In genomic region chr10:53087811-53088210, GRCm38 (mm10) we compare ENCODE assay signal across 9 mouse cellular contexts.
A peak's percentile ranks its signal among the peaks of the same experiment; 100 is the strongest.
DNase-seq lines count a peak whose midpoint lies in the region; ATAC-seq and TF ChIP-seq lines count a peak whose summit lies in the region.
"Had no signal": no experiment of that assay in that cellular context is flagged by ENCODE, and none has a peak within 500 bp of the region (broad histone marks: within the 10 kb centered on the region; RNA-seq: fewer than 3 reads in every experiment).

No protein-coding gene starts in this region.

- ATAC-seq in hindbrain, postnatal 0 days = no peak
- no peak for ATAC-seq in hindbrain, embryonic 12.5 days (ENCODE audit: low FRiP score)
- no peak for ATAC-seq in midbrain, postnatal 0 days (ENCODE audit: low FRiP score)
- ATAC-seq in monocyte, adult 5-6 weeks (replicated peaks; ENCODE audit: insufficient number of reproducible peaks, low FRiP score, low TSS enrichment, poor library complexity, severe bottlenecking) = no peak

- peak; percentile 60 for TF ChIP-seq CTCF in hindbrain, postnatal 0 days (IDR thresholded peaks at IDR 0.05; ENCODE audit: low read depth)
- TF ChIP-seq CTCF in midbrain, postnatal 0 days (IDR thresholded peaks at IDR 0.05) = peak; percentile 61

- no peak overlapping the region for H3K4me3 ChIP-seq in hindbrain, postnatal 0 days (ENCODE audit: low read length)
- no peak overlapping the region for H3K4me3 ChIP-seq in hindbrain, embryonic 12.5 days
- no peak overlapping the region for H3K4me3 ChIP-seq in midbrain, postnatal 0 days (ENCODE audit: low read depth, low read length)
- H3K4me3 ChIP-seq in midbrain, embryonic 10.5 days = no peak overlapping the region
- H3K4me3 ChIP-seq: hindbrain, embryonic 15.5 days had no signal

- no peaks in the 10 kb centered on the region for H3K27me3 ChIP-seq in hindbrain, postnatal 0 days (ENCODE audit: insufficient read depth, low read length)
- no peaks in the 10 kb centered on the region for H3K27me3 ChIP-seq in hindbrain, embryonic 12.5 days
- H3K27me3 ChIP-seq in midbrain, postnatal 0 days (ENCODE audit: insufficient read depth, low read length) = no peaks in the 10 kb centered on the region
- H3K27me3 ChIP-seq in midbrain, embryonic 10.5 days (ENCODE audit: low read depth, poor library complexity, severe bottlenecking) = no peaks in the 10 kb centered on the region
- H3K27me3 ChIP-seq: hindbrain, embryonic 15.5 days had no signal

- H3K4me1 ChIP-seq in hindbrain, postnatal 0 days (ENCODE audit: insufficient read depth, low read length) = no peaks in the 10 kb centered on the region
- no peaks in the 10 kb centered on the region for H3K4me1 ChIP-seq in hindbrain, embryonic 12.5 days
- no peaks in the 10 kb centered on the region for H3K4me1 ChIP-seq in midbrain, postnatal 0 days (ENCODE audit: insufficient read depth, low read length)
- H3K4me1 ChIP-seq in midbrain, embryonic 10.5 days = no peaks in the 10 kb centered on the region
- H3K4me1 ChIP-seq: hindbrain, embryonic 15.5 days had no signal

- peak; percentile 46 for DNase-seq in hindbrain, postnatal 0 days (ENCODE audit: low spot score)
- DNase-seq in midbrain, postnatal 0 days (ENCODE audit: low spot score) = peak; percentile 23
- DNase-seq in midbrain, embryonic 10.5 days (ENCODE audit: low spot score) = no peak
- peak; percentile 5 for DNase-seq in embryo, embryonic 11.5 days (ENCODE audit: low read depth, low spot score)
- DNase-seq in ovary, postnatal 10 days (ENCODE audit: low spot score) = no peak
- DNase-seq: cerebellum, adult 18-20 months had no signal

- no peaks in the 10 kb centered on the region for H3K9me3 ChIP-seq in hindbrain, postnatal 0 days (ENCODE audit: low read length)
- no peaks in the 10 kb centered on the region for H3K9me3 ChIP-seq in hindbrain, embryonic 12.5 days (replicated peaks)
- H3K9me3 ChIP-seq in midbrain, postnatal 0 days (ENCODE audit: low read length) = no peaks in the 10 kb centered on the region
- H3K9me3 ChIP-seq in midbrain, embryonic 10.5 days (replicated peaks) = no peaks in the 10 kb centered on the region
- H3K9me3 ChIP-seq: hindbrain, embryonic 15.5 days had no signal

- H3K27ac ChIP-seq in hindbrain, postnatal 0 days = no peak overlapping the region
- H3K27ac ChIP-seq in hindbrain, embryonic 12.5 days = no peak overlapping the region
- no peak overlapping the region for H3K27ac ChIP-seq in midbrain, postnatal 0 days (ENCODE audit: low read depth, low read length)
- H3K27ac ChIP-seq in midbrain, embryonic 10.5 days (replicated peaks) = no peak overlapping the region
- H3K27ac ChIP-seq: hindbrain, embryonic 15.5 days had no signal

- H3K9ac ChIP-seq in hindbrain, postnatal 0 days (replicated peaks; ENCODE audit: low read length) = no peak overlapping the region
- no peak overlapping the region for H3K9ac ChIP-seq in hindbrain, embryonic 12.5 days
- H3K9ac ChIP-seq in midbrain, postnatal 0 days (replicated peaks; ENCODE audit: low read length, poor library complexity, severe bottlenecking) = no peak overlapping the region
- H3K9ac ChIP-seq: hindbrain, embryonic 15.5 days had no signal

- H3K36me3 ChIP-seq in hindbrain, postnatal 0 days (ENCODE audit: insufficient read depth, low read length) = no peaks in the 10 kb centered on the region; the same call in 1 of the 2 replicates
- no peaks in the 10 kb centered on the region for H3K36me3 ChIP-seq in hindbrain, embryonic 12.5 days
- no peaks in the 10 kb centered on the region for H3K36me3 ChIP-seq in midbrain, postnatal 0 days (ENCODE audit: insufficient read depth, low read length)
- H3K36me3 ChIP-seq in midbrain, embryonic 10.5 days = no peaks in the 10 kb centered on the region

- WGBS in hindbrain, postnatal 0 days = 78% methylated on average over 1 of the region's 1 CpGs
- 85% methylated on average over 1 of the region's 1 CpGs for WGBS in hindbrain, embryonic 12.5 days
- WGBS in midbrain, postnatal 0 days = 91% methylated on average over 1 of the region's 1 CpGs
- 81% methylated on average over 1 of the region's 1 CpGs for WGBS in midbrain, embryonic 10.5 days

- H3K4me2 ChIP-seq in hindbrain, postnatal 0 days (ENCODE audit: low read depth, low read length) = no peak overlapping the region
- H3K4me2 ChIP-seq in hindbrain, embryonic 12.5 days (replicated peaks) = no peak overlapping the region
- H3K4me2 ChIP-seq in midbrain, postnatal 0 days (ENCODE audit: low read depth, low read length, poor library complexity, severe bottlenecking) = no peak overlapping the region
- H3K4me2 ChIP-seq: hindbrain, embryonic 15.5 days had no signal

Comparison
In these comparisons a context has a peak if more than half of its experiments do, and no peak if none do; other contexts are left out.
1. DNase-seq: peak in hindbrain, postnatal 0 days (single experiment), midbrain, postnatal 0 days (single experiment) and embryo, embryonic 11.5 days (single experiment); none in midbrain, embryonic 10.5 days (single experiment) and ovary, postnatal 10 days (single experiment).